Mouse (Mus musculus): ENCODE results near the gene Acadvl. TPM values are rescaled to one million over a fixed set of nuclear protein-coding genes. Genes with fewer than 3 reads are reported as not detected.

The Acadvl gene
- polyA plus RNA-seq (2014; fragmentation: Nextera tagmentation; extraction: Ambion mirVana) = 52.9 and 53.5 TPM in 2 replicates

DNA sequence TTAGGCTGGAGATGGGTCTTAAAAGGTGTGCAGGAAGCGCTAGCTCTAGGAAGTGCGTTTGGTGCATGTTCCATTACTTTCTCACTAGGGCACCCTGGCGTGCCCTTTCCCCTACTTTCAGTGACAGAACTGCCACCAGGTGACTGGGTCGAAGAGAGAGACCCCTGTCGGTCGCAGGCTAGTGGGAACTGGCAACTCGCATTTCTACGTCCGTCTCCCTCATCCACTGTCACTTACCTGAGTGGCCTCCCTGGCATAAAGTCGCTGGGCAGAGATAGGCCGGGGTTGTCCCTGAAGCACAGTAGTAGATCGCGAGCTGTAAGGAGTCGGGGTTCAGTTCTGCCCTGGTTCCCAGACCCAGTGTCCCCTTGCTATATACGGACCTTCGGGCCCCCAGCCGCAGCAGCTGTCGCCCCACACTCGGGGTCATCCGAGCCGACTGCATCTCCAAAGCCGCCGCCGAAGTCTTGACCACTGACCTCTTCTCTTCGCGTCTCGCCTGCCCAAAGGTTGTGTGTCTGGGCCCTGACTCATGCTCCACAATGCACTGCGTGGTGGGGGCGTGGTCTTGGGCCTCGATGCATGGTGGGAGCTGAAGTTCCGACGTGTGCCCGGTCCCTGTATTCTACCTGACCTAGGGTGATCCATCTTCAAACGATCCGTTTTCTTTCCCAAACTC is at the start of gene Acadvl:
Gene Acadvl (minus strand): TSS at position 532 of the 679 bp plus-strand sequence.
- Histone ChIP-seq H3K9ac (ENCODE audit: low read length) (peak within 1 kb of the TSS; percentile 60), H3K4me3 (ENCODE audit: low read depth, low read length) (peak within 1 kb of the TSS; percentile 52), H3K27me3 (ENCODE audit: control insufficient read depth, insufficient read depth, low read length) (no peaks in the 10 kb centered on the region), H3K4me2 (ENCODE audit: low read depth, severe bottlenecking) (peak within 1 kb of the TSS; percentile 83), H3K4me1 (ENCODE audit: control insufficient read depth, insufficient read depth, low read length) (peaks cover 34% of the 10 kb centered on the region), H3K9me3 (ENCODE audit: control insufficient read depth, low read length) (no peaks in the 10 kb centered on the region), H3K36me3 (ENCODE audit: control insufficient read depth, insufficient read depth, low read length) (peaks cover 15% of the 10 kb centered on the region), H3K27ac (replicated peaks; ENCODE audit: low read depth, low read length) (peak within 1 kb of the TSS; percentile 40)
- ATAC-seq (ENCODE audit: insufficient number of reproducible peaks, low FRiP score, low TSS enrichment, low read depth) = peak; percentile 81
- DNase-seq (ENCODE audit: low spot score) = peak; percentile 88
- WGBS = under 1% methylated on average over 35 of the region's 35 CpGs

DNA sequence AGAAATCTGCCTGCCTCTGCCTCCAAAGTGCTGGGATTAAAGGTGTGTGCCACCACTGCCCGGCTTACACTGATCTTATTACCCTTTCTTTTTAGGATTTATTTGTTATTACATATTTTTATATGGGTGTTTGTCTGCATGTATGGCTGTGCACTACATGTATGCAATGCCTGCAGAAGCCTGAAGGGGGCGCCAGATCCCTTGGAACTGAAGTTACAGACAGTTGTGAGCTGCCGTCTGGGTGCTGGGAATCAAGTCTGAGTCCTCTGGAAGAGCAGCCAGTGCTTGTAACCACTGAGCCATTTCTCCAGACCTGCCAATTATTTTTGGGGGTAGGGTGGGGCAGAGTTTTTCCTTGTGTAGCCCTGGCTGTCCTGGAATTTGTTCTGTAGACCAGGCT is 47.8 kb upstream of the Acadvl start:
- H3K4me1 ChIP-seq (ENCODE audit: control insufficient read depth, insufficient read depth, low read length) = peaks cover 18% of the 10 kb centered on the region
- H3K4me3 ChIP-seq (ENCODE audit: low read depth, low read length) = no peak overlapping the region
- H3K9me3 ChIP-seq (ENCODE audit: control insufficient read depth, low read length) = peaks cover 2% of the 10 kb centered on the region
- H3K4me2 ChIP-seq (ENCODE audit: low read depth, severe bottlenecking) = no peak overlapping the region
- H3K27me3 ChIP-seq (ENCODE audit: control insufficient read depth, insufficient read depth, low read length) = no peaks in the 10 kb centered on the region
- DNase-seq (ENCODE audit: low spot score) (no peak), ATAC-seq (ENCODE audit: insufficient number of reproducible peaks, low FRiP score, low TSS enrichment, low read depth) (no peak)
- 69% methylated on average over 3 of the region's 3 CpGs for WGBS
- H3K9ac ChIP-seq (ENCODE audit: low read length) = no peak overlapping the region
- H3K27ac ChIP-seq (replicated peaks; ENCODE audit: low read depth, low read length) = no peak overlapping the region
- no peaks in the 10 kb centered on the region for H3K36me3 ChIP-seq (ENCODE audit: control insufficient read depth, insufficient read depth, low read length)

DNA sequence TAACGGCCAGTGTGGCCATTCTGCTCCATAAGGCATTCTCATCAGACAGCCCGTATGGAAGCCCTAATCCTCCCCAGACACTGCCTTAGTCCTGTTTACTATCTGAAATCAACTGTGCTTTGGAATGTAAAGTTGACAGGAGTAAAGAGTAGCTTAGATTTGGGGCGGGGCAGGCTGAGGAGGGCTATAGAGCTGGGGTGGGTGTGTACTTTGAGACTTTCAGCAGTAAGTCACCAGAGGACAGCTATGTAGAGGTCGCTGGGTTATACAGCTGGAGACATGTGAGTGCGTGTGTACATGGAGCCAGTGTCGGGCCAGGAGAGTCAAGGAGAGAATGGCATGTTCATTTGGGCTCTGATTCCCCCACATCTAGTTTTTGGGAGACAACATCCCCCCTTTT is 44.7 kb upstream of the Acadvl start:
- DNase-seq (ENCODE audit: low spot score) (no peak), ATAC-seq (ENCODE audit: insufficient number of reproducible peaks, low FRiP score, low TSS enrichment, low read depth) (no peak)
- Histone ChIP-seq H3K9ac (ENCODE audit: low read length) (no peak overlapping the region), H3K36me3 (ENCODE audit: control insufficient read depth, insufficient read depth, low read length) (no peaks in the 10 kb centered on the region), H3K27ac (replicated peaks; ENCODE audit: low read depth, low read length) (no peak overlapping the region), H3K4me1 (ENCODE audit: control insufficient read depth, insufficient read depth, low read length) (peaks cover 3% of the 10 kb centered on the region; the same call in 1 of the 2 replicates), H3K27me3 (ENCODE audit: control insufficient read depth, insufficient read depth, low read length) (no peaks in the 10 kb centered on the region), H3K4me2 (ENCODE audit: low read depth, severe bottlenecking) (no peak overlapping the region), H3K9me3 (ENCODE audit: control insufficient read depth, low read length) (peaks cover 2% of the 10 kb centered on the region), H3K4me3 (ENCODE audit: low read depth, low read length) (no peak overlapping the region)
- WGBS = 53% methylated on average over 6 of the region's 6 CpGs

DNA sequence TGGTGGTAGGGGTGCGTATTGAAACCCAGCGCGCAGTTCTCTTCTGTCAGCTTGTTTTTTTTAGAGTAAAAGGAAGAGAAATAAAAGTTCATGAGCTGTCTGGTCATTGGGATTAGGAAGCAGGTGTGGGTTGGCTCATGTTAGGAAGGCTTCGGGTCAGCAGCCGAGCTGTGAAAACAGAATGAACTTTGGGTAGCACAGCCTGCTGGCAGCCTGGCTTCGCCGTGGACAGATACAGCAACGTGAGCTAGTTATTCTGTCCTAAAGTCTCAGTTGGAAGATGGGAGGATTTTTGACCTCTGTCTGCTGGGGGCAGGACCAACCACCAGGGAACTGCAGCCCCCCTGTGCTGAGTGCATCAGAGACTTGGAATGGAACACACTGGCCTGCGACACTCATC is 42.6 kb upstream of the Acadvl start:
- no peak for ATAC-seq (ENCODE audit: insufficient number of reproducible peaks, low FRiP score, low TSS enrichment, low read depth)
- Histone ChIP-seq H3K36me3 (ENCODE audit: control insufficient read depth, insufficient read depth, low read length) (no peaks in the 10 kb centered on the region), H3K9ac (ENCODE audit: low read length) (no peak overlapping the region), H3K27ac (replicated peaks; ENCODE audit: low read depth, low read length) (no peak overlapping the region), H3K4me1 (ENCODE audit: control insufficient read depth, insufficient read depth, low read length) (peaks cover 3% of the 10 kb centered on the region; the same call in 1 of the 2 replicates), H3K4me3 (ENCODE audit: low read depth, low read length) (no peak overlapping the region), H3K27me3 (ENCODE audit: control insufficient read depth, insufficient read depth, low read length) (no peaks in the 10 kb centered on the region), H3K9me3 (ENCODE audit: control insufficient read depth, low read length) (no peaks in the 10 kb centered on the region; the same call in 1 of the 2 replicates), H3K4me2 (ENCODE audit: low read depth, severe bottlenecking) (no peak overlapping the region)
- 86% methylated on average over 9 of the region's 9 CpGs for WGBS
- DNase-seq (ENCODE audit: low spot score) = no peak

DNA sequence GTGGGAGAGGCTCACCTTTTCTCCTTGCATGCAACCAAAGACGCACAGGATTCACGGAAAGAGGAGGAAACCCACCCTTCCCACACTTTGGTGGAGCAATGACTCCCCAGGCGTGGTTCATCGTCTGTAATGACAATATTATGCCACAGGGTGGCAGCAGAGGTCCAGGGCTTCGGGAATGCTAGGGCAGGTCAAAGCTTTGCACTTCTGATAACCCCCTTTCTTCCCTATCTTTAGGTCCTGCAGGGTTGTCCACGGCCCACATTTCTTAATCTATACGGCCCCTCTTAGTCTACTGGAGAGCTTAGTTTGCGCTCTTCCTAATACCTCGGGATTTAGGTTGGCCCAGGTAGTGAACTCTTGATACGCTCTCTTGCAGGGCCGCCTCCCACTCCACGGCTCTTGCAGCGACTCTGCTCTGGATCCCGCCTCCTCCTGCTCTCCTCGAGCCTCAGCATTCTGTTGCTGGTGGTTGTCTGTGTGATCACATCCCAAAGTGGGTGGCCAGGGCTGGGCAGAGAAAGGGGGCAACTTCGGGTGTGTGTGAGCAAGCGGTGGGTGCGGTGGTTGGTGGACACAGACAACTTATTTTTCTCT is 40.5 kb upstream of the Acadvl start:
- Histone ChIP-seq H3K27ac (replicated peaks; ENCODE audit: low read depth, low read length) (no peak overlapping the region), H3K4me2 (ENCODE audit: low read depth, severe bottlenecking) (no peak overlapping the region), H3K9me3 (ENCODE audit: control insufficient read depth, low read length) (no peaks in the 10 kb centered on the region), H3K4me1 (ENCODE audit: control insufficient read depth, insufficient read depth, low read length) (peaks cover 3% of the 10 kb centered on the region; the same call in 1 of the 2 replicates), H3K36me3 (ENCODE audit: control insufficient read depth, insufficient read depth, low read length) (no peaks in the 10 kb centered on the region), H3K27me3 (ENCODE audit: control insufficient read depth, insufficient read depth, low read length) (no peaks in the 10 kb centered on the region), H3K4me3 (ENCODE audit: low read depth, low read length) (no peak overlapping the region), H3K9ac (ENCODE audit: low read length) (no peak overlapping the region)
- 25% methylated on average over 18 of the region's 18 CpGs for WGBS
- DNase-seq (ENCODE audit: low spot score) = peak; percentile 90
- no peak for ATAC-seq (ENCODE audit: insufficient number of reproducible peaks, low FRiP score, low TSS enrichment, low read depth)

GRCm38 (mm10) chr11:70053898-70054570 is 38.8 kb upstream of the Acadvl start, which contains the start of gene Asgr1:
Gene Asgr1 (plus strand): TSS chr11:70054085.
- Histone ChIP-seq H3K9me3 (ENCODE audit: control insufficient read depth, low read length) (no peaks in the 10 kb centered on the region), H3K27me3 (ENCODE audit: control insufficient read depth, insufficient read depth, low read length) (no peaks in the 10 kb centered on the region), H3K4me3 (ENCODE audit: low read depth, low read length) (no peak within 1 kb of the TSS), H3K4me2 (ENCODE audit: low read depth, severe bottlenecking) (no peak within 1 kb of the TSS), H3K27ac (replicated peaks; ENCODE audit: low read depth, low read length) (no peak within 1 kb of the TSS), H3K36me3 (ENCODE audit: control insufficient read depth, insufficient read depth, low read length) (no peaks in the 10 kb centered on the region), H3K9ac (ENCODE audit: low read length) (no peak within 1 kb of the TSS), H3K4me1 (ENCODE audit: control insufficient read depth, insufficient read depth, low read length) (peaks cover 3% of the 10 kb centered on the region; the same call in 1 of the 2 replicates)
- DNase-seq (ENCODE audit: low spot score) (no peak), ATAC-seq (ENCODE audit: insufficient number of reproducible peaks, low FRiP score, low TSS enrichment, low read depth) (no peak)
- 86% methylated on average over 10 of the region's 10 CpGs for WGBS

GRCm38 (mm10) chr11:70053156-70053555 is 37.9 kb upstream of the Acadvl start:
- H3K36me3 ChIP-seq (ENCODE audit: control insufficient read depth, insufficient read depth, low read length) = no peaks in the 10 kb centered on the region
- 74% methylated on average over 7 of the region's 7 CpGs for WGBS
- H3K4me2 ChIP-seq (ENCODE audit: low read depth, severe bottlenecking) = no peak overlapping the region
- H3K27me3 ChIP-seq (ENCODE audit: control insufficient read depth, insufficient read depth, low read length) = no peaks in the 10 kb centered on the region
- DNase-seq (ENCODE audit: low spot score) (no peak), ATAC-seq (ENCODE audit: insufficient number of reproducible peaks, low FRiP score, low TSS enrichment, low read depth) (no peak)
- H3K9ac ChIP-seq (ENCODE audit: low read length) = no peak overlapping the region
- H3K4me1 ChIP-seq (ENCODE audit: control insufficient read depth, insufficient read depth, low read length) = peaks cover 3% of the 10 kb centered on the region; the same call in 1 of the 2 replicates
- no peak overlapping the region for H3K4me3 ChIP-seq (ENCODE audit: low read depth, low read length)
- H3K27ac ChIP-seq (replicated peaks; ENCODE audit: low read depth, low read length) = no peak overlapping the region
- H3K9me3 ChIP-seq (ENCODE audit: control insufficient read depth, low read length) = no peaks in the 10 kb centered on the region

DNA sequence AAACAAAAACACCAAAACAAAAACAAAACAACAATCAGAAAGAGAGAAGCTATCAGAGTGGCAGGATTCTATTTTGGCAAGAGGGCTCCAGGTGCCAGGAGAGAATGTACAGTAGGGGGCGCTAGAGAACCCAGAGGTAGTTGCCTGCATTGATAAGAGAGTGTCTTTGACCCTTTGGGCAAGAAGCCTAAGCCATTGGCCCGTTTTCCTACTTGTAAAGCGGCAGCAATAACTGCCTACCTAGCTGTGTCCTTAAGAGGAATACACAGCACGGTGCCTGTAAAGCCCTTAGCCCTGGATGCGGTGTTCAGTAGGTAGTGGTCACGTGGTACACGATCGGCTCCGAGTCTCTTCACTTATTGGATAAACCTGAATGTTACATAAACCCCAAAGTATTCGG is 34.6 kb upstream of the Acadvl start:
- no peak overlapping the region for H3K9ac ChIP-seq (ENCODE audit: low read length)

More for the DNA sequence above, 34.6 kb upstream of the Acadvl start:
- Histone ChIP-seq H3K4me3 (ENCODE audit: low read depth, low read length) (no peak overlapping the region), H3K36me3 (ENCODE audit: control insufficient read depth, insufficient read depth, low read length) (no peaks in the 10 kb centered on the region; the same call in 1 of the 2 replicates), H3K4me2 (ENCODE audit: low read depth, severe bottlenecking) (no peak overlapping the region), H3K9me3 (ENCODE audit: control insufficient read depth, low read length) (no peaks in the 10 kb centered on the region), H3K27ac (replicated peaks; ENCODE audit: low read depth, low read length) (no peak overlapping the region), H3K4me1 (ENCODE audit: control insufficient read depth, insufficient read depth, low read length) (no peaks in the 10 kb centered on the region), H3K27me3 (ENCODE audit: control insufficient read depth, insufficient read depth, low read length) (no peaks in the 10 kb centered on the region)
- DNase-seq (ENCODE audit: low spot score) = no peak
- 48% methylated on average over 10 of the region's 10 CpGs for WGBS
- no peak for ATAC-seq (ENCODE audit: insufficient number of reproducible peaks, low FRiP score, low TSS enrichment, low read depth)
